Mouse (Mus musculus) heart, embryonic 15.5 days (tissue): ENCODE data around the gene Tgm5. TPM values are rescaled to one million over a fixed set of nuclear protein-coding genes. Genes with fewer than 3 reads are reported as not detected.
"Not testable (repeated sequence)": the region's sequence is repeated elsewhere in the genome, so short reads cannot be mapped to it uniquely, and the experiment has no call there.

ENCODE experiments used
- ATAC-seq: fragments of 200-750 bp; cut with Nextera tagmentation; replicated peaks from 2 replicates; pipeline ENCODE4 v1.8.0; 2017; ENCODE audit warnings: low read depth, moderate TSS enrichment; ENCODE audit not compliant: insufficient number of reproducible peaks, insufficient read depth, low FRiP score
- H3K27ac ChIP-seq: fragments of 300-500 bp; sonication (generic); 2 replicates; pipeline ENCODE4 v1.5.1; 2015; ENCODE audit warnings: mild to moderate bottlenecking, inconsistent platforms
- H3K27me3 ChIP-seq: fragments of 300-500 bp; sonication (generic); 2 replicates; pipeline ENCODE4 v1.6.1; 2015; ENCODE audit warnings: inconsistent platforms
- H3K36me3 ChIP-seq: fragments of 300-500 bp; sonication (generic); 2 replicates; pipeline ENCODE4 v1.6.1; 2015; ENCODE audit warnings: mild to moderate bottlenecking, inconsistent platforms
- H3K4me1 ChIP-seq: fragments of 300-500 bp; sonication (generic); replicated peaks from 2 replicates; pipeline ENCODE4 v1.6.1; 2015; ENCODE audit warnings: inconsistent platforms
- H3K4me2 ChIP-seq: fragments of 300-500 bp; sonication (generic); 2 replicates; pipeline ENCODE4 v1.6.1; 2015; ENCODE audit warnings: inconsistent platforms, mild to moderate bottlenecking, moderate library complexity
- H3K4me3 ChIP-seq: fragments of 300-500 bp; sonication (generic); 2 replicates; pipeline ENCODE4 v1.5.1; 2015; ENCODE audit warnings: mild to moderate bottlenecking, inconsistent platforms
- H3K9ac ChIP-seq: fragments of 300-500 bp; sonication (generic); 2 replicates; pipeline ENCODE4 v1.6.1; 2015; ENCODE audit warnings: mild to moderate bottlenecking, inconsistent platforms
- H3K9me3 ChIP-seq: fragments of 300-500 bp; sonication (generic); replicated peaks from 2 replicates; pipeline ENCODE4 v1.6.1; 2016; ENCODE audit warnings: inconsistent platforms
- WGBS: fragments of 180-500 bp; shearing (Covaris S2); methylation state at CpG from one replicate; pipeline ENCODE4 v1.1.7; 2015; ENCODE audit warnings: mixed read lengths; 5-methylcytosine and 5-hydroxymethylcytosine counted together
- polyA plus RNA-seq: library from polyadenylated mRNA; unstranded; fragments of >200 nt; fragmentation: Nextera tagmentation; extraction: Ambion mirVana; gene quantifications from 2 replicates; pipeline ENCODE4 v1.2.1, GENCODE M21; 2015

Gene Tgm5
- polyA plus RNA-seq: 0.06 TPM in 1 of 2 replicates, not detected in the other

GRCm38 (mm10) chr2:121085480-121086185 is at the start of gene Tgm5:
Gene Tgm5, minus strand, starts transcription at chr2:121085841.
- H3K9ac ChIP-seq: no peak within 1 kb of the TSS
- WGBS: 32% methylated on average over 6 of the region's 6 CpGs
- ATAC-seq: no peak

DNA sequence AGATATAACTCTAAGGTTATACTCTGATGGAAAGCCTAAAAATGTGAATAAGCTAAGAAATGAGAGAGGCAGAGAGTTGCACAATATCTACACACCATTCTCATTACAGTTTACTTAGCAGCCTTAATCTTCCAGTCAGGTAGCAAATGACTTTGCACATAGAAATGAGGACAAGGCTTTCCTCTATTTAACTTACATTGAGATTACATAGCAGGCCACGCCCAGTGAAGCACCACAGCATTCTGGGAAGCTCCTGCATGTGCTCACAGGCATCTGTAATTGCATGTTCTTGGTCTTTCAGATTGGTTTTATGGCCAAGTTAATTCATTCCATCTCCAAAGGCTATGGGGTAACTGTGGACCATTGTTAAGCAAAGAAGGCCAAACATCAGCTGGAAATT is 47.2 kb upstream of the Tgm5 start:
- no peak for ATAC-seq
- 51% methylated on average over 1 of the region's 1 CpGs for WGBS
- Histone ChIP-seq H3K9ac (no peak overlapping the region), H3K4me1 (peaks cover 3% of the 10 kb centered on the region), H3K4me3 (no peak overlapping the region), H3K4me2 (no peak overlapping the region), H3K36me3 (no peaks in the 10 kb centered on the region), H3K27ac (no peak overlapping the region), H3K27me3 (no peaks in the 10 kb centered on the region), H3K9me3 (no peaks in the 10 kb centered on the region)

More at GRCm38 (mm10) chr2:121085480-121086185, at the start of gene Tgm5:
- no peaks in the 10 kb centered on the region for H3K36me3 ChIP-seq
- H3K4me1 ChIP-seq: peaks cover 5% of the 10 kb centered on the region
- H3K4me3 ChIP-seq: no peak within 1 kb of the TSS
- no peak within 1 kb of the TSS for H3K27ac ChIP-seq
- H3K4me2 ChIP-seq: no peak within 1 kb of the TSS
- no peaks in the 10 kb centered on the region for H3K27me3 ChIP-seq
- H3K9me3 ChIP-seq: no peaks in the 10 kb centered on the region

DNA sequence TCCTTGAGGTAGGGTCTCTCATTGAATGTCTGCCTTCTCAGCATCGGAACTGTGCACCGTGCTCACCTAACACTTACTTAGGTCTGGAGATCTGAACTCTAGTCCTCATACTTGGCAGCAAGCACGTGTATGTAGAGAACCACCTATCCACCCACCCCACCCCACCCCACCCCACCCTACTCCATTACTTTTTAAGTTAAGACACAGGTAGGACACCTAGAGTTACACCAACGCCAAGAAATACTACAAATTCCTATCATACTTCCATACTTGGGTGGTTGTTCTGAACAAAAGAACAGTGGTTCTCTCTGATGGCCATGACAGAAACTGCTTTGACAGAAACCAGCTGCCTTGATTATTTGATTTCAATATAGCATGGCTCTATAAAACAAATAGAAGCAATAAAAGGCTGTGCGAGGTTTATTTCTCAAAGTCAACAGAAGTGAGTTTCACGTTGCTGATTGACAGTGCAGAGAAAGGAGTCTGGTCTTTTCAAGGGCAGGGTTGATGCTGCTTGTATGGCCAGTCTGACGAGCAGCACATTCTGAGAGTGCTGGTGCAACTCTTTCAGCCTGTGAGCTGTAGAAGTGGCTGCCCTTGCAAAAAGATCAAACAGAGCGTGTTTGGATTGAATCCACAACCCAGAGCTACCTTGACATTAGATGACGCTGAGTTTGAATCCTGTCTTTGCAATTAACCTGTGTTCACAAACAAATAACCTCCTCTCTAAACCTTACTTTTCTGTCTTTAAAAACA is 43.4 kb upstream of the Tgm5 start:
- H3K4me3 ChIP-seq: no peak overlapping the region
- H3K27me3 ChIP-seq: no peaks in the 10 kb centered on the region
- no peak overlapping the region for H3K9ac ChIP-seq
- 61% methylated on average over 9 of the region's 9 CpGs for WGBS
- H3K27ac ChIP-seq: no peak overlapping the region
- ATAC-seq: no peak
- no peak overlapping the region for H3K4me2 ChIP-seq
- no peaks in the 10 kb centered on the region for H3K36me3 ChIP-seq
- H3K4me1 ChIP-seq: no peaks in the 10 kb centered on the region
- no peaks in the 10 kb centered on the region for H3K9me3 ChIP-seq

DNA sequence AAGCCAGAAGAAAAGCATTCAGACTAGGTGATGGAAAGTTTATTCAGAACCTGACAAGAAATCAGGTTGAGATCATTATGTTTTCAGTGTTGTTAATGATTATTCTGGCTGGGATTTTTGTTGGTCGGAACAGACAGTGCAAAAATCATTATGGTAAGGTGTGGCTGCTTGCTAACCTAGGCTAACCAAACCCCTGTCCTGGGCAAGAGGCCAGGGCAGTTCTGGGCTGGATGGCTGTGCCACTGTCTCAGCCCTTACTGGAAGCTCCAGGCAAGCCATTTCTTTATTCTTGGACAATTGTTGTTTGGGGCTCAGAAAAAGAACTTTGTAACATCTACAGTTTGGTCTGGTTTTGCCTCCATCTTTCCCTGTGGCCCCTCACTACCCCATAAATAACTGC is 41.9 kb upstream of the Tgm5 start:
- WGBS: 71% methylated on average over 1 of the region's 1 CpGs
- no peak overlapping the region for H3K4me2 ChIP-seq
- no peak overlapping the region for H3K27ac ChIP-seq
- H3K4me1 ChIP-seq: no peaks in the 10 kb centered on the region
- no peaks in the 10 kb centered on the region for H3K36me3 ChIP-seq
- H3K9ac ChIP-seq: no peak overlapping the region
- ATAC-seq: no peak
- H3K4me3 ChIP-seq: no peak overlapping the region
- no peaks in the 10 kb centered on the region for H3K9me3 ChIP-seq
- no peaks in the 10 kb centered on the region for H3K27me3 ChIP-seq

DNA sequence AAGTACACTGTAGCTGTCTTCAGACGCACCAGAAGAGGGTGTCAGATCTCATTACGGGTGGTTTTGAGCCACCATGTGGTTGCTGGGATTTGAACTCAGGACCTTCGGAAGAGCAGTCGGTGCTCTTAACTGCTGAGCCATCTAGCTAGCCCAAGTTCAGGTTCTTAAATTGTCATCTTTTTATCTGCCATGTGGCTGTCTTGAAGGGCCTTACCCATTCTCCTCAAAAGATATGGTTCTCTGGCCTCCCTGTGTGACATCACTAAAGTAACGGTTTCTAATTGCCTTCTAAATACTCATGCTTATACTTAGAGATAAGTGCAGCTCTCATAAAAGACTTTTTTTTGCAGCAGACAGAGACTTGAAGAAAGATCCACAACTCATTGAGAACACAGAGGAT is 40.7 kb upstream of the Tgm5 start:
- 83% methylated on average over 5 of the region's 5 CpGs for WGBS
- H3K4me3 ChIP-seq: not testable (repeated sequence)

GRCm38 (mm10) chr2:121119260-121119659 is 33.6 kb upstream of the Tgm5 start:
- Histone ChIP-seq H3K4me1 (no peaks in the 10 kb centered on the region), H3K27me3 (0 out of 2 replicates have a peak, but pooled peaks cover 3% of the 10 kb centered on the region), H3K9me3 (no peaks in the 10 kb centered on the region), H3K27ac (no peak overlapping the region), H3K36me3 (no peaks in the 10 kb centered on the region), H3K4me2 (no peak overlapping the region), H3K9ac (no peak overlapping the region), H3K4me3 (no peak overlapping the region)
- ATAC-seq: no peak
- 73% methylated on average over 3 of the region's 3 CpGs for WGBS

More for the DNA sequence above, 40.7 kb upstream of the Tgm5 start:
- H3K27me3 ChIP-seq, H3K9me3 ChIP-seq, H3K27ac ChIP-seq, H3K9ac ChIP-seq, H3K36me3 ChIP-seq, ATAC-seq, H3K4me1 ChIP-seq, H3K4me2 ChIP-seq: not testable (repeated sequence)

GRCm38 (mm10) chr2:121115418-121115817 is 29.8 kb upstream of the Tgm5 start:
- ATAC-seq: no peak
- no peak overlapping the region for H3K9ac ChIP-seq
- H3K4me3 ChIP-seq: no peak overlapping the region
- no peak overlapping the region for H3K4me2 ChIP-seq
- 91% methylated on average over 2 of the region's 2 CpGs for WGBS
- no peaks in the 10 kb centered on the region for H3K9me3 ChIP-seq
- H3K4me1 ChIP-seq: no peaks in the 10 kb centered on the region
- 0 out of 2 replicates have a peak, but pooled peaks cover 3% of the 10 kb centered on the region for H3K27me3 ChIP-seq
- no peaks in the 10 kb centered on the region for H3K36me3 ChIP-seq
- H3K27ac ChIP-seq: no peak overlapping the region

DNA sequence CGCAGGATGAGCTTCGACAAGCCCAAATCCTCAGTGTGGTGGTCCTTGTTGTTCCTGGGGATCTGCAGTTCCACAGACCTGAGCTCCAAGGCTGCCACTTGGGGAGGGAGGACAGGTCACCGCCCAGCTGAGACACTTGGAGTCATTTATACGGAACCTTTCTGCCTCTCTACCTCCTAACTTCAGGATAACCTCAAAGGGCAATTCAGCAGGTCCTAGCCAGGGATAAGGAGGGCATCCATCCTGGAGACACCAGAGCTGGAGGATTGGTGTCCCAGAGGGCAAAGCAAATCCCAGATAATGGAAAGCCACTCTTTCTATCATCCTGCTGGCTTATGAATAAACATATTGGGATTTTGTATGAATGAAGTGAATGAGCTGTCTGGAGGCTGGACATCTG is 24.1 kb upstream of the Tgm5 start, which contains the start of gene Tgm7:
Tgm7 (minus strand) TSS at position 101 of the 400 bp plus-strand sequence.
- H3K36me3 ChIP-seq: no peaks in the 10 kb centered on the region
- no peak for ATAC-seq
- H3K27ac ChIP-seq: no peak within 1 kb of the TSS
- H3K4me2 ChIP-seq: no peak within 1 kb of the TSS
- no peak within 1 kb of the TSS for H3K4me3 ChIP-seq
- 0 out of 2 replicates have a peak, but pooled peaks cover 3% of the 10 kb centered on the region for H3K27me3 ChIP-seq
- WGBS: 82% methylated on average over 4 of the region's 4 CpGs
- H3K9ac ChIP-seq: no peak within 1 kb of the TSS
- H3K4me1 ChIP-seq: no peaks in the 10 kb centered on the region
- no peaks in the 10 kb centered on the region for H3K9me3 ChIP-seq

- ATAC-seq: no peak
- Histone ChIP-seq H3K27me3 (0 out of 2 replicates have a peak, but pooled peaks cover 3% of the 10 kb centered on the region), H3K27ac (no peak overlapping the region), H3K4me2 (no peak overlapping the region), H3K4me3 (no peak overlapping the region), H3K36me3 (no peaks in the 10 kb centered on the region), H3K4me1 (no peaks in the 10 kb centered on the region), H3K9me3 (no peaks in the 10 kb centered on the region), H3K9ac (no peak overlapping the region)
Observed at GRCm38 (mm10) chr2:121105940-121106339, 20.3 kb upstream of the Tgm5 start.

DNA sequence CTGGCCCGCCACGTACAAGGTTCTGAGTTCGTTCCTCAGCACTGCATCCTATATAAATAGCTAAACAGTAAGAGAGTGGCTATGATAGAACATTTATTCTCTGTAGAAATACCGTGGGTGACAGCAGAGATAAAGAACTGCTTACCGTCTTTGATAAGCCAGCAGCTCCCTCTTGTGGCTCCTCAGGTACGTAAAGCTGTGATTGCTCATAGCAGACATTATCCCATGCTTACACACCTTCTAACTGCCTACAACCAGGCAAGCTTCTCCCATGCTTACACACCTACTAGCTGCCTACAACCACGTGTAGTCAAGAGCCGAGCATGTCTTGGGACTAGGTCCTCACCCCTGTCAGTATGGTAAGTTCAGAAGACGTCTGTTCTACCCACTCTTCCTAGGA is 16.4 kb upstream of the Tgm5 start:
- no peak for ATAC-seq
- WGBS: 19% methylated on average over 9 of the region's 9 CpGs

DNA sequence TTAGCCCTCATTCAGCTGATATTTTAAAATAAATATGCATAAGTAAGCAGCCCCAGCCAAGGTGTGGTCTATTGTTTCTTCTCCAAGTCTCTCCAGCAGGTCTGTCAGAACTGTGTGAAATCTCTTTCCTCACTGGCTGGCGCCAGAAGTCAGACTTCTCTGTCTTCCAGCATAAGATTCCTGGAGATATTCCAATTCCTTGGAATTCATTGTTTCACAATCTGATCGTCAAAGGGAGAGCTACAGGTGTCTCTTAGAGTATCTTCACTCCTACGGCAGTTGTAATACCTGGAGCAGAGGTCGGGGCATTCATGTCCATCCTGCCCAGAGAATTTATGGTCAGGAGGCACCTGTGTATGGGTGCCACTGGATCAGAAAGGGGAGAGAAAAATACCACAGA is 4.1 kb upstream of the Tgm5 start:
- H3K27me3 ChIP-seq: no peaks in the 10 kb centered on the region
- 75% methylated on average over 4 of the region's 4 CpGs for WGBS
- no peak overlapping the region for H3K27ac ChIP-seq
- no peaks in the 10 kb centered on the region for H3K36me3 ChIP-seq
- ATAC-seq: no peak
- no peak overlapping the region for H3K4me2 ChIP-seq
- no peak overlapping the region for H3K9ac ChIP-seq
- H3K4me3 ChIP-seq: no peak overlapping the region
- no peaks in the 10 kb centered on the region for H3K9me3 ChIP-seq
- peaks cover 5% of the 10 kb centered on the region for H3K4me1 ChIP-seq

More for the DNA sequence above, 16.4 kb upstream of the Tgm5 start:
- Histone ChIP-seq H3K9ac (no peak overlapping the region), H3K27ac (no peak overlapping the region), H3K4me2 (no peak overlapping the region), H3K4me1 (no peaks in the 10 kb centered on the region), H3K27me3 (no peaks in the 10 kb centered on the region), H3K4me3 (no peak overlapping the region), H3K9me3 (no peaks in the 10 kb centered on the region), H3K36me3 (no peaks in the 10 kb centered on the region)
